Mouse (Mus musculus): Measurements from ENCODE around the gene Tmem147. TPM values are rescaled to one million over a fixed set of nuclear protein-coding genes. Genes with fewer than 3 reads are reported as not detected.
"Not testable (repeated sequence)": the region's sequence is repeated elsewhere in the genome, so short reads cannot be mapped to it uniquely, and the experiment has no call there.

Gene Tmem147
- 97.6 and 129 TPM in 2 replicates for polyA plus RNA-seq (2012; rRNA removed)

- DNase-seq (ENCODE audit: low spot score), result peak; percentile 88
Measured at GRCm38 (mm10) chr7:30729396-30730063, at the start of gene Tmem147. Tmem147 (minus strand) TSS chr7:30729540.

GRCm38 (mm10) chr7:30777911-30778310 is 48.6 kb upstream of the Tmem147 start:
- no peak for DNase-seq (ENCODE audit: low spot score)

- no peak for DNase-seq (ENCODE audit: low spot score)
Measured at GRCm38 (mm10) chr7:30777081-30777579, 47.8 kb upstream of the Tmem147 start.

GRCm38 (mm10) chr7:30776104-30776503 is 46.8 kb upstream of the Tmem147 start:
- no peak for DNase-seq (ENCODE audit: low spot score)

GRCm38 (mm10) chr7:30769236-30769635 is 39.9 kb upstream of the Tmem147 start:
- no peak for DNase-seq (ENCODE audit: low spot score)

- no peak for DNase-seq (ENCODE audit: low spot score)
Measured at GRCm38 (mm10) chr7:30766408-30766807, 37.1 kb upstream of the Tmem147 start.

- DNase-seq (ENCODE audit: low spot score), result no peak
Measured at GRCm38 (mm10) chr7:30765173-30765572, 35.8 kb upstream of the Tmem147 start.

GRCm38 (mm10) chr7:30763456-30763855 is 34.1 kb upstream of the Tmem147 start, which contains the start of gene Dmkn:
Dmkn (plus strand) TSS chr7:30763756.
- DNase-seq (ENCODE audit: low spot score), result no peak

- no peak for DNase-seq (ENCODE audit: low spot score)
Measured at GRCm38 (mm10) chr7:30761769-30762352, 32.5 kb upstream of the Tmem147 start.

GRCm38 (mm10) chr7:30758853-30759252 is 29.5 kb upstream of the Tmem147 start:
- DNase-seq (ENCODE audit: low spot score), result no peak

GRCm38 (mm10) chr7:30757001-30757400 is 27.7 kb upstream of the Tmem147 start:
- no peak for DNase-seq (ENCODE audit: low spot score)

- no peak for DNase-seq (ENCODE audit: low spot score)
Measured at GRCm38 (mm10) chr7:30751086-30751669, 21.8 kb upstream of the Tmem147 start, which contains the start of gene Sbsn. Sbsn (plus strand) TSS chr7:30751471.

GRCm38 (mm10) chr7:30749824-30750606 is 20.7 kb upstream of the Tmem147 start:
- DNase-seq (ENCODE audit: low spot score), result no peak

GRCm38 (mm10) chr7:30747525-30748204 is 18.3 kb upstream of the Tmem147 start:
- DNase-seq (ENCODE audit: low spot score), result no peak

- no peak for DNase-seq (ENCODE audit: low spot score)
Measured at GRCm38 (mm10) chr7:30744022-30744598, 14.8 kb upstream of the Tmem147 start.

- not testable (repeated sequence) for DNase-seq (ENCODE audit: low spot score)
Measured at GRCm38 (mm10) chr7:30743617-30744016, 14.3 kb upstream of the Tmem147 start, which contains the start of gene Gapdhs. Gapdhs (minus strand) TSS chr7:30743681.

GRCm38 (mm10) chr7:30742570-30742969 is 13.2 kb upstream of the Tmem147 start:
- not testable (repeated sequence) for DNase-seq (ENCODE audit: low spot score)

GRCm38 (mm10) chr7:30736211-30736610 is 6.9 kb upstream of the Tmem147 start:
- no peak for DNase-seq (ENCODE audit: low spot score)

GRCm38 (mm10) chr7:30730064-30730722 is 853 bp upstream of the Tmem147 start:
- DNase-seq (ENCODE audit: low spot score), result not testable (repeated sequence)

GRCm38 (mm10) chr7:30728739-30729395 is 473 bp downstream of the Tmem147 start:
- no peak for DNase-seq (ENCODE audit: low spot score)

Data from urinary bladder, adult 2 months (tissue).